Mouse (Mus musculus): ENCODE measurements at regions not wholly inside any gene's neighbourhood (a gene's known extent, or its start where the extent isn't known, plus 50 kb on each side); places are given as distances from the start of the nearest gene placed in this dataset.

- Histone ChIP-seq H3K4me3 (no peak overlapping the region), H3K27ac (no peak overlapping the region)
- no peak for TF ChIP-seq CTCF (IDR thresholded peaks at IDR 0.05)
- no peak for DNase-seq (ENCODE audit: extremely low spot score in 1 of 2, low spot score in 2 of 2)
- intact Hi-C loops (cut with DNase I): loop anchor here (5.0 kb wide), 1 partner anchor 72 kb away; no protein-coding TSS in a partner anchor
Observed at GRCm38 (mm10) chrX:142605088-142605487, 76.1 kb upstream of the Tmem164 start.

GRCm38 (mm10) chrX:142606595-142607205 lies 74.5 kb upstream of the Tmem164 start:
- H3K4me3 ChIP-seq: no peak overlapping the region
- TF ChIP-seq CTCF (IDR thresholded peaks at IDR 0.05): no peak
- intact Hi-C loops (cut with DNase I): loop anchor here (5.0 kb wide), 1 partner anchor 71 kb away; no protein-coding TSS in a partner anchor
- no peak overlapping the region for H3K27ac ChIP-seq
- DNase-seq (ENCODE audit: extremely low spot score in 1 of 2, low spot score in 2 of 2): no peak

- DNase-seq (ENCODE audit: extremely low spot score in 1 of 2, low spot score in 2 of 2): no peak
- no peak overlapping the region for H3K4me3 ChIP-seq
- intact Hi-C loops (cut with DNase I): no loop called here
- no peak for TF ChIP-seq CTCF (IDR thresholded peaks at IDR 0.05)
- no peak overlapping the region for H3K27ac ChIP-seq
Observed at GRCm38 (mm10) chrX:142616189-142616872, 64.9 kb upstream of the Tmem164 start.

- DNase-seq (ENCODE audit: extremely low spot score in 1 of 2, low spot score in 2 of 2): no peak
- Histone ChIP-seq H3K4me3 (no peak overlapping the region), H3K27ac (no peak overlapping the region)
- intact Hi-C loops (cut with DNase I): no loop called here
- TF ChIP-seq CTCF (IDR thresholded peaks at IDR 0.05): no peak
Observed at GRCm38 (mm10) chrX:142618389-142618788, 62.8 kb upstream of the Tmem164 start.

- H3K27ac ChIP-seq: no peak overlapping the region
Observed at GRCm38 (mm10) chrX:142623359-142623758, 57.8 kb upstream of the Tmem164 start.

GRCm38 (mm10) chrX:142623882-142624281 lies 57.3 kb upstream of the Tmem164 start:
- TF ChIP-seq CTCF (IDR thresholded peaks at IDR 0.05): no peak
- intact Hi-C loops (cut with DNase I): no loop called here

More at GRCm38 (mm10) chrX:142623359-142623758, 57.8 kb upstream of the Tmem164 start:
- intact Hi-C loops (cut with DNase I): no loop called here
- no peak for DNase-seq (ENCODE audit: extremely low spot score in 1 of 2, low spot score in 2 of 2)
- TF ChIP-seq CTCF (IDR thresholded peaks at IDR 0.05): no peak
- no peak overlapping the region for H3K4me3 ChIP-seq

More at GRCm38 (mm10) chrX:142623882-142624281, 57.3 kb upstream of the Tmem164 start:
- DNase-seq (ENCODE audit: extremely low spot score in 1 of 2, low spot score in 2 of 2): no peak
- Histone ChIP-seq H3K27ac (no peak overlapping the region), H3K4me3 (no peak overlapping the region)

Data from left cerebral cortex, adult 2 months (tissue).